Mouse (Mus musculus): Measurements from ENCODE around the gene H2-DMa. TPM values are rescaled to one million over a fixed set of nuclear protein-coding genes. Genes with fewer than 3 reads are reported as not detected.

The H2-DMa gene
- polyA plus RNA-seq, 1 experiment from 2014 or later: 7.5 TPM

- Histone ChIP-seq H3K27me3 (ENCODE audit: control insufficient read depth, insufficient read depth, low read length) (no peaks in the 10 kb centered on the region), H3K9ac (ENCODE audit: low read length) (no peak overlapping the region), H3K9me3 (ENCODE audit: control insufficient read depth, low read length) (no peaks in the 10 kb centered on the region), H3K27ac (replicated peaks; ENCODE audit: low read depth, low read length) (no peak overlapping the region), H3K36me3 (ENCODE audit: control insufficient read depth, insufficient read depth, low read length) (no peaks in the 10 kb centered on the region), H3K4me2 (ENCODE audit: low read depth, severe bottlenecking) (no peak overlapping the region), H3K4me1 (ENCODE audit: control insufficient read depth, insufficient read depth, low read length) (peaks cover 6% of the 10 kb centered on the region; the same call in 1 of the 2 replicates), H3K4me3 (ENCODE audit: low read depth, low read length) (no peak overlapping the region)
- 51% methylated on average over 10 of the region's 10 CpGs for WGBS
- no peak for DNase-seq (ENCODE audit: low spot score)
- no peak for ATAC-seq (ENCODE audit: insufficient number of reproducible peaks, low FRiP score, low TSS enrichment, low read depth)
These were observed 20.4 kb upstream of the H2-DMa start for GRCm38 (mm10) chr17:34098709-34099479.

GRCm38 (mm10) chr17:34099531-34099930, 19.8 kb upstream of the H2-DMa start:
- no peak overlapping the region for H3K27ac ChIP-seq (replicated peaks; ENCODE audit: low read depth, low read length)
- no peak overlapping the region for H3K9ac ChIP-seq (ENCODE audit: low read length)
- no peaks in the 10 kb centered on the region for H3K36me3 ChIP-seq (ENCODE audit: control insufficient read depth, insufficient read depth, low read length)
- WGBS: 57% methylated on average over 5 of the region's 5 CpGs
- H3K27me3 ChIP-seq (ENCODE audit: control insufficient read depth, insufficient read depth, low read length): no peaks in the 10 kb centered on the region
- no peak for ATAC-seq (ENCODE audit: insufficient number of reproducible peaks, low FRiP score, low TSS enrichment, low read depth)
- no peaks in the 10 kb centered on the region for H3K9me3 ChIP-seq (ENCODE audit: control insufficient read depth, low read length)
- no peak overlapping the region for H3K4me3 ChIP-seq (ENCODE audit: low read depth, low read length)
- DNase-seq (ENCODE audit: low spot score): no peak
- peaks cover 3% of the 10 kb centered on the region; the same call in 1 of the 2 replicates for H3K4me1 ChIP-seq (ENCODE audit: control insufficient read depth, insufficient read depth, low read length)
- no peak overlapping the region for H3K4me2 ChIP-seq (ENCODE audit: low read depth, severe bottlenecking)

- DNase-seq (ENCODE audit: low spot score) (no peak), ATAC-seq (ENCODE audit: insufficient number of reproducible peaks, low FRiP score, low TSS enrichment, low read depth) (0 out of 2 replicates have a peak, but pooled peaks have one; percentile 17)
- Histone ChIP-seq H3K36me3 (ENCODE audit: control insufficient read depth, insufficient read depth, low read length) (no peaks in the 10 kb centered on the region), H3K9ac (ENCODE audit: low read length) (no peak overlapping the region), H3K4me2 (ENCODE audit: low read depth, severe bottlenecking) (no peak overlapping the region), H3K27ac (replicated peaks; ENCODE audit: low read depth, low read length) (no peak overlapping the region), H3K27me3 (ENCODE audit: control insufficient read depth, insufficient read depth, low read length) (no peaks in the 10 kb centered on the region), H3K9me3 (ENCODE audit: control insufficient read depth, low read length) (no peaks in the 10 kb centered on the region), H3K4me1 (ENCODE audit: control insufficient read depth, insufficient read depth, low read length) (peaks cover 3% of the 10 kb centered on the region; the same call in 1 of the 2 replicates), H3K4me3 (ENCODE audit: low read depth, low read length) (no peak overlapping the region)
- 38% methylated on average over 5 of the region's 5 CpGs for WGBS
These were observed 18.2 kb upstream of the H2-DMa start for GRCm38 (mm10) chr17:34101185-34101584.

- no peaks in the 10 kb centered on the region for H3K9me3 ChIP-seq (ENCODE audit: control insufficient read depth, low read length)
- no peaks in the 10 kb centered on the region for H3K36me3 ChIP-seq (ENCODE audit: control insufficient read depth, insufficient read depth, low read length)
- H3K27ac ChIP-seq (replicated peaks; ENCODE audit: low read depth, low read length): no peak overlapping the region
- H3K4me2 ChIP-seq (ENCODE audit: low read depth, severe bottlenecking): no peak overlapping the region
- ATAC-seq (ENCODE audit: insufficient number of reproducible peaks, low FRiP score, low TSS enrichment, low read depth): no peak
- WGBS: 11% methylated on average over 12 of the region's 12 CpGs
- peaks cover 3% of the 10 kb centered on the region; the same call in 1 of the 2 replicates for H3K4me1 ChIP-seq (ENCODE audit: control insufficient read depth, insufficient read depth, low read length)
- no peaks in the 10 kb centered on the region for H3K27me3 ChIP-seq (ENCODE audit: control insufficient read depth, insufficient read depth, low read length)
- H3K4me3 ChIP-seq (ENCODE audit: low read depth, low read length): no peak overlapping the region
- peak; percentile 98 for DNase-seq (ENCODE audit: low spot score)
- no peak overlapping the region for H3K9ac ChIP-seq (ENCODE audit: low read length)
These were observed 17.7 kb upstream of the H2-DMa start for GRCm38 (mm10) chr17:34101604-34102032.

GRCm38 (mm10) chr17:34102831-34103230, 16.5 kb upstream of the H2-DMa start:
- DNase-seq (ENCODE audit: low spot score) (no peak), ATAC-seq (ENCODE audit: insufficient number of reproducible peaks, low FRiP score, low TSS enrichment, low read depth) (no peak)
- H3K27me3 ChIP-seq (ENCODE audit: control insufficient read depth, insufficient read depth, low read length): no peaks in the 10 kb centered on the region
- H3K4me2 ChIP-seq (ENCODE audit: low read depth, severe bottlenecking): no peak overlapping the region
- H3K4me3 ChIP-seq (ENCODE audit: low read depth, low read length): no peak overlapping the region
- peaks cover 3% of the 10 kb centered on the region; the same call in 1 of the 2 replicates for H3K4me1 ChIP-seq (ENCODE audit: control insufficient read depth, insufficient read depth, low read length)
- no peaks in the 10 kb centered on the region for H3K9me3 ChIP-seq (ENCODE audit: control insufficient read depth, low read length)
- WGBS: 79% methylated on average over 6 of the region's 6 CpGs
- no peaks in the 10 kb centered on the region for H3K36me3 ChIP-seq (ENCODE audit: control insufficient read depth, insufficient read depth, low read length)
- no peak overlapping the region for H3K9ac ChIP-seq (ENCODE audit: low read length)
- H3K27ac ChIP-seq (replicated peaks; ENCODE audit: low read depth, low read length): no peak overlapping the region

GRCm38 (mm10) chr17:34104804-34105203, 14.5 kb upstream of the H2-DMa start:
- Histone ChIP-seq H3K9ac (ENCODE audit: low read length) (no peak overlapping the region), H3K4me2 (ENCODE audit: low read depth, severe bottlenecking) (no peak overlapping the region), H3K4me3 (ENCODE audit: low read depth, low read length) (no peak overlapping the region), H3K27me3 (ENCODE audit: control insufficient read depth, insufficient read depth, low read length) (no peaks in the 10 kb centered on the region), H3K27ac (replicated peaks; ENCODE audit: low read depth, low read length) (no peak overlapping the region), H3K36me3 (ENCODE audit: control insufficient read depth, insufficient read depth, low read length) (no peaks in the 10 kb centered on the region), H3K9me3 (ENCODE audit: control insufficient read depth, low read length) (no peaks in the 10 kb centered on the region), H3K4me1 (ENCODE audit: control insufficient read depth, insufficient read depth, low read length) (peaks cover 2% of the 10 kb centered on the region; the same call in 1 of the 2 replicates)
- WGBS: 84% methylated on average over 9 of the region's 9 CpGs
- DNase-seq (ENCODE audit: low spot score) (no peak), ATAC-seq (ENCODE audit: insufficient number of reproducible peaks, low FRiP score, low TSS enrichment, low read depth) (no peak)

GRCm38 (mm10) chr17:34106555-34106954, 12.8 kb upstream of the H2-DMa start:
- 82% methylated on average over 7 of the region's 7 CpGs for WGBS
- Histone ChIP-seq H3K27me3 (ENCODE audit: control insufficient read depth, insufficient read depth, low read length) (no peaks in the 10 kb centered on the region), H3K9me3 (ENCODE audit: control insufficient read depth, low read length) (no peaks in the 10 kb centered on the region), H3K4me2 (ENCODE audit: low read depth, severe bottlenecking) (no peak overlapping the region), H3K36me3 (ENCODE audit: control insufficient read depth, insufficient read depth, low read length) (peaks cover 2% of the 10 kb centered on the region), H3K4me3 (ENCODE audit: low read depth, low read length) (no peak overlapping the region), H3K27ac (replicated peaks; ENCODE audit: low read depth, low read length) (no peak overlapping the region), H3K4me1 (ENCODE audit: control insufficient read depth, insufficient read depth, low read length) (no peaks in the 10 kb centered on the region), H3K9ac (ENCODE audit: low read length) (no peak overlapping the region)
- DNase-seq (ENCODE audit: low spot score) (no peak), ATAC-seq (ENCODE audit: insufficient number of reproducible peaks, low FRiP score, low TSS enrichment, low read depth) (no peak)

GRCm38 (mm10) chr17:34107109-34107867, 12.1 kb upstream of the H2-DMa start:
- no peak for ATAC-seq (ENCODE audit: insufficient number of reproducible peaks, low FRiP score, low TSS enrichment, low read depth)

More at GRCm38 (mm10) chr17:34107109-34107867, 12.1 kb upstream of the H2-DMa start:
- no peak overlapping the region for H3K9ac ChIP-seq (ENCODE audit: low read length)
- H3K27me3 ChIP-seq (ENCODE audit: control insufficient read depth, insufficient read depth, low read length): no peaks in the 10 kb centered on the region
- no peak overlapping the region for H3K27ac ChIP-seq (replicated peaks; ENCODE audit: low read depth, low read length)
- H3K9me3 ChIP-seq (ENCODE audit: control insufficient read depth, low read length): no peaks in the 10 kb centered on the region
- H3K4me1 ChIP-seq (ENCODE audit: control insufficient read depth, insufficient read depth, low read length): no peaks in the 10 kb centered on the region
- H3K36me3 ChIP-seq (ENCODE audit: control insufficient read depth, insufficient read depth, low read length): peaks cover 9% of the 10 kb centered on the region
- WGBS: 90% methylated on average over 7 of the region's 7 CpGs
- no peak overlapping the region for H3K4me3 ChIP-seq (ENCODE audit: low read depth, low read length)
- no peak overlapping the region for H3K4me2 ChIP-seq (ENCODE audit: low read depth, severe bottlenecking)
- no peak for DNase-seq (ENCODE audit: low spot score)

Data from limb, embryonic 11.5 days (tissue).